In the genomic region with DNA sequence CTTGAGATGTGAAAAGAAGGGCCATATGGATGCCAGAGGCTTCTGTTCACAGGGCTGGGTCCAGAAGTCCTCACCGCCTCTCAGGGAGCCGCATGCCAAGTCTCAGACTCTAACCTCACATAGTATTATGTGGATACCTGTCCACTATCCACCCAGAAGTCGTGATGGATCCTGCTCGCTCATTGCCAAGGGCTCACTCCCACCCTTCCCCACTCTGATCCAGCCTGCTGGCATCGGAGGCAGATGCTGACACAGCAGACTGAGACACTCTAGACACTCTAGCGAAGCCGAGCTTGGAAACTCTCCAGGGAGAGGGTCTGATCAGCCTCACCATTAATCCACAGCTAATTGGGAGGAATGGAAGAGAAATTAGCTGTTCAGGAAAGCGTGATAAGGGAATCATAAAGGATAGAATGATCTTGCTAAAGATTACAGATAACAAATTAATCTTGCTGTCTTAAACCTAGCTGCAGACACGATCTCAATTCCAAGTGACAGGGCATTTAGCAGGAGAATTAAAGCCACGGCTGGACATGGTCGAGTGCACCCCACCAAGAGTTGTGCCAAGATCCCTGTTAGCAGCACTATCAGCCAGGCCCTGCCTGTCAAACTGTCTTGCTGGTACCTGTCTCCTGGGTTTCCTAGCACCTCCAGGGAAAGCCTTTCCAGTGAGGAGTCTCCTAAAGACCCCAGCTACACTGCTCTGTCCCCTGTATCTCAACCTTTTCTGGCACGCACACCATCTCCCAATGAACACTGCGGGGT, we compare ENCODE assay signal across 14 mouse cellular contexts. TPM values are rescaled to one million over a fixed set of nuclear protein-coding genes. Genes with fewer than 3 reads are reported as not detected.
DNase-seq lines count a peak whose midpoint lies in the region; ATAC-seq lines count a peak whose summit lies in the region.
"Had no signal": no experiment of that assay in that cellular context is flagged by ENCODE, and none has a peak within 500 bp of the region (broad histone marks: within the 10 kb centered on the region; RNA-seq: fewer than 3 reads in every experiment).

No protein-coding gene starts in this region.

- no peak overlapping the region for H3K4me3 ChIP-seq in hindbrain, embryonic 12.5 days
- H3K4me3 ChIP-seq in neural tube, embryonic 14.5 days (ENCODE audit: low read depth, low read length), result no peak overlapping the region
- H3K4me3 ChIP-seq in limb, embryonic 10.5 days, result no peak overlapping the region
- H3K4me3 ChIP-seq: limb, embryonic 15.5 days; myocyte had no signal

- peaks cover 16% of the 10 kb centered on the region for H3K4me1 ChIP-seq in hindbrain, embryonic 12.5 days
- peaks cover 22% of the 10 kb centered on the region for H3K4me1 ChIP-seq in neural tube, embryonic 14.5 days (ENCODE audit: control insufficient read depth, insufficient read depth, low read length)
- peaks cover 1% of the 10 kb centered on the region; the same call in 1 of the 2 replicates for H3K4me1 ChIP-seq in limb, embryonic 10.5 days

- peak; percentile 82 to 85 for DNase-seq in cerebellum, postnatal 10 days
- DNase-seq in kidney, postnatal 25 days, result peak; percentile 30 to 44
- no peak for DNase-seq in kidney, adult 11 months
- no peak for DNase-seq in right cerebral cortex, adult 18-20 months
- no peak for DNase-seq in limb, embryonic 10.5 days (ENCODE audit: low spot score)
- DNase-seq: lung, postnatal 14 days; right cerebral cortex, postnatal 25 days had no signal

- 67% methylated on average over 13 of the region's 13 CpGs for WGBS in hindbrain, embryonic 12.5 days
- WGBS in neural tube, embryonic 14.5 days, result 51% methylated on average over 13 of the region's 13 CpGs
- WGBS in limb, embryonic 10.5 days, result 79% methylated on average over 13 of the region's 13 CpGs

- no peak overlapping the region for H3K9ac ChIP-seq in hindbrain, embryonic 12.5 days
- no peak overlapping the region for H3K9ac ChIP-seq in neural tube, embryonic 14.5 days (replicated peaks; ENCODE audit: low read depth, low read length)
- H3K9ac ChIP-seq: limb, embryonic 15.5 days had no signal

- ATAC-seq in cerebellum, adult (ENCODE audit: insufficient number of reproducible peaks, low FRiP score, low TSS enrichment), result no peak
- peak; percentile 66 for ATAC-seq in hindbrain, embryonic 12.5 days (ENCODE audit: low FRiP score)
- ATAC-seq in neural tube, embryonic 14.5 days (ENCODE audit: low read depth), result peak; percentile 75; the same call in 1 of the 2 replicates

- H3K27me3 ChIP-seq in hindbrain, embryonic 12.5 days, result no peaks in the 10 kb centered on the region
- no peaks in the 10 kb centered on the region for H3K27me3 ChIP-seq in neural tube, embryonic 14.5 days (ENCODE audit: control insufficient read depth, insufficient read depth, low read length)
- no peaks in the 10 kb centered on the region for H3K27me3 ChIP-seq in limb, embryonic 10.5 days (ENCODE audit: low read depth, poor library complexity, severe bottlenecking)
- H3K27me3 ChIP-seq: limb, embryonic 15.5 days had no signal

- H3K27ac ChIP-seq in hindbrain, embryonic 12.5 days, result no peak overlapping the region
- no peak overlapping the region for H3K27ac ChIP-seq in neural tube, embryonic 14.5 days (ENCODE audit: low read depth, low read length)
- H3K27ac ChIP-seq in limb, embryonic 10.5 days, result no peak overlapping the region
- H3K27ac ChIP-seq: limb, embryonic 15.5 days had no signal

- H3K9me3 ChIP-seq in hindbrain, embryonic 12.5 days (replicated peaks), result no peaks in the 10 kb centered on the region
- no peaks in the 10 kb centered on the region for H3K9me3 ChIP-seq in neural tube, embryonic 14.5 days (ENCODE audit: control insufficient read depth, low read length)
- H3K9me3 ChIP-seq in limb, embryonic 10.5 days (replicated peaks), result peaks cover 9% of the 10 kb centered on the region
- H3K9me3 ChIP-seq: G1E; limb, embryonic 15.5 days had no signal

- H3K36me3 ChIP-seq in hindbrain, embryonic 12.5 days, result no peaks in the 10 kb centered on the region
- H3K36me3 ChIP-seq in neural tube, embryonic 14.5 days (ENCODE audit: control insufficient read depth, insufficient read depth, low read length), result no peaks in the 10 kb centered on the region
- H3K36me3 ChIP-seq in limb, embryonic 10.5 days, result peaks cover 31% of the 10 kb centered on the region
- H3K36me3 ChIP-seq: G1E had no signal

- no peak overlapping the region for H3K4me2 ChIP-seq in hindbrain, embryonic 12.5 days (replicated peaks)
- H3K4me2 ChIP-seq in neural tube, embryonic 14.5 days (ENCODE audit: low read depth, low read length), result no peak overlapping the region
- H3K4me2 ChIP-seq: limb, embryonic 15.5 days had no signal

RNA-seq across cellular contexts. Expression of a gene that starts 21.6 kb away (rescaled TPM):
- 5.6 and 5.7 TPM in 2 replicates for polyA plus RNA-seq in hindbrain, embryonic 12.5 days (2016; fragmentation: Nextera tagmentation; extraction: Ambion mirVana)
- polyA plus RNA-seq in neural tube, embryonic 14.5 days (2014; fragmentation: Nextera tagmentation; extraction: Ambion mirVana), result 15.1 and 16.6 TPM in 2 replicates
- 6.0 and 6.3 TPM in 2 replicates for polyA plus RNA-seq in limb, embryonic 10.5 days (2016; fragmentation: Nextera tagmentation; extraction: Ambion mirVana)
- polyA plus RNA-seq: G1E had no signal

RNA-seq across cellular contexts. Expression of a gene that starts 36.9 kb away (rescaled TPM):
- 0.71 and 0.73 TPM in 2 replicates for polyA plus RNA-seq in hindbrain, embryonic 12.5 days (2016; fragmentation: Nextera tagmentation; extraction: Ambion mirVana)
- polyA plus RNA-seq in neural tube, embryonic 14.5 days (2014; fragmentation: Nextera tagmentation; extraction: Ambion mirVana), result 6.2 and 7.7 TPM in 2 replicates
- polyA plus RNA-seq in limb, embryonic 10.5 days (2016; fragmentation: Nextera tagmentation; extraction: Ambion mirVana), result not detected in 2 replicates
- polyA plus RNA-seq: G1E, myocyte had no signal

RNA-seq across cellular contexts. Expression of a gene that starts 58.6 kb away (rescaled TPM):
- not detected in 2 replicates for polyA plus RNA-seq in hindbrain, embryonic 12.5 days (2016; fragmentation: Nextera tagmentation; extraction: Ambion mirVana)
- polyA plus RNA-seq in neural tube, embryonic 14.5 days (2014; fragmentation: Nextera tagmentation; extraction: Ambion mirVana), result not detected in 2 replicates
- polyA plus RNA-seq in limb, embryonic 10.5 days (2016; fragmentation: Nextera tagmentation; extraction: Ambion mirVana), result 0.76 and 0.98 TPM in 2 replicates
- polyA plus RNA-seq: G1E; limb, embryonic 15.5 days; myocyte; stomach, embryonic 16.5 days had no signal

Comparison
In these comparisons a context has a peak if more than half of its experiments do, and no peak if none do; other contexts are left out.
1. DNase-seq: peak in cerebellum, postnatal 10 days (2 of 2) and kidney, postnatal 25 days (2 of 2); none in kidney, adult 11 months (single experiment), right cerebral cortex, adult 18-20 months (single experiment) and limb, embryonic 10.5 days (single experiment).